Mouse (Mus musculus): ENCODE results near the gene Itpr2.

GRCm38 (mm10) chr6:146346545-146347195 lies 155.4 kb downstream of the Itpr2 start:
- TF ChIP-seq CTCF (IDR thresholded peaks at IDR 0.05; ENCODE audit: low read depth, low read length) (no peak), POLR2A (IDR thresholded peaks at IDR 0.05; ENCODE audit: borderline replicate concordance, low read depth, low read length) (no peak)
